Mouse (Mus musculus): ENCODE data around the gene Nppa.

- TF ChIP-seq E2F4 (IDR thresholded peaks at IDR 0.05; ENCODE audit: borderline replicate concordance, low read depth, low read length) (no peak), EP300 (IDR thresholded peaks at IDR 0.05; ENCODE audit: low read depth in 1 of 2, low read length in 2 of 2) (no peak), ELF1 (IDR thresholded peaks at IDR 0.05; ENCODE audit: low read depth, low read length) (no peak), NELFE (IDR thresholded peaks at IDR 0.05; ENCODE audit: low read depth, low read length) (no peak), GATA1 (IDR thresholded peaks at IDR 0.05; ENCODE audit: low read depth, low read length) (no peak), USF2 (IDR thresholded peaks at IDR 0.05; ENCODE audit: borderline replicate concordance in 1 of 2, insufficient read depth in 1 of 2, low read depth in 1 of 2, low read length in 2 of 2) (no peak), USF1 (IDR thresholded peaks at IDR 0.05; ENCODE audit: low read depth, low read length) (no peak), CTCF (IDR thresholded peaks at IDR 0.05 in 2 of 3, conservative IDR thresholded peaks at IDR 0.05 in 1 of 3; ENCODE audit: control insufficient read depth in 1 of 3, insufficient read depth in 1 of 3, low read depth in 2 of 3, low read length in 3 of 3, poor library complexity in 1 of 3, severe bottlenecking in 1 of 3) (no peak)
Observed at GRCm38 (mm10) chr4:147993571-147994095, 6.9 kb upstream of the Nppa start.
